Mouse (Mus musculus): ENCODE measurements around the gene Pnpla2. TPM values are rescaled to one million over a fixed set of nuclear protein-coding genes. Genes with fewer than 3 reads are reported as not detected.
A peak's percentile ranks its signal among the peaks of the same experiment; 100 is the strongest.

The Pnpla2 gene
- polyA plus RNA-seq, 1 experiment from 2014 or later: 68.0 TPM

GRCm38 (mm10) chr7:141491151-141491550, 36.2 kb downstream of the Pnpla2 start:
- Histone ChIP-seq H3K4me3 (replicated peaks; ENCODE audit: low read depth, low read length) (no peak overlapping the region), H3K27me3 (ENCODE audit: insufficient read depth, low read length) (no peaks in the 10 kb centered on the region), H3K27ac (no peak overlapping the region), H3K9ac (ENCODE audit: low read depth, low read length) (no peak overlapping the region), H3K36me3 (ENCODE audit: insufficient read depth, low read length) (peaks cover 34% of the 10 kb centered on the region), H3K4me1 (replicated peaks; ENCODE audit: insufficient read depth, low read length) (no peaks in the 10 kb centered on the region), H3K4me2 (ENCODE audit: low read length) (no peak overlapping the region), H3K9me3 (replicated peaks; ENCODE audit: low read length) (no peaks in the 10 kb centered on the region)
- DNase-seq (ENCODE audit: low spot score) (no peak), ATAC-seq (replicated peaks; ENCODE audit: low FRiP score, low read depth) (no peak)
- 82% methylated on average over 2 of the region's 2 CpGs for WGBS
- TF ChIP-seq CTCF (IDR thresholded peaks at IDR 0.05; ENCODE audit: low read depth): peak; percentile 51; the same call in 1 of the 2 replicates

GRCm38 (mm10) chr7:141492738-141493137, 37.7 kb downstream of the Pnpla2 start:
- Histone ChIP-seq H3K9me3 (replicated peaks; ENCODE audit: low read length) (no peaks in the 10 kb centered on the region), H3K27ac (no peak overlapping the region), H3K4me1 (replicated peaks; ENCODE audit: insufficient read depth, low read length) (no peaks in the 10 kb centered on the region), H3K4me2 (ENCODE audit: low read length) (no peak overlapping the region), H3K9ac (ENCODE audit: low read depth, low read length) (no peak overlapping the region), H3K36me3 (ENCODE audit: insufficient read depth, low read length) (peaks cover 25% of the 10 kb centered on the region), H3K4me3 (replicated peaks; ENCODE audit: low read depth, low read length) (no peak overlapping the region), H3K27me3 (ENCODE audit: insufficient read depth, low read length) (no peaks in the 10 kb centered on the region)
- DNase-seq (ENCODE audit: low spot score): no peak
- ATAC-seq (replicated peaks; ENCODE audit: low FRiP score, low read depth): no peak
- TF ChIP-seq CTCF (IDR thresholded peaks at IDR 0.05; ENCODE audit: low read depth): no peak
- 92% methylated on average over 5 of the region's 5 CpGs for WGBS

- no peaks in the 10 kb centered on the region for H3K4me1 ChIP-seq (replicated peaks; ENCODE audit: insufficient read depth, low read length)
- H3K4me2 ChIP-seq (ENCODE audit: low read length): no peak overlapping the region
- no peak for TF ChIP-seq CTCF (IDR thresholded peaks at IDR 0.05; ENCODE audit: low read depth)
- no peaks in the 10 kb centered on the region for H3K9me3 ChIP-seq (replicated peaks; ENCODE audit: low read length)
- no peaks in the 10 kb centered on the region for H3K27me3 ChIP-seq (ENCODE audit: insufficient read depth, low read length)
- 92% methylated on average over 1 of the region's 1 CpGs for WGBS
- H3K27ac ChIP-seq: no peak overlapping the region
- H3K36me3 ChIP-seq (ENCODE audit: insufficient read depth, low read length): peaks cover 25% of the 10 kb centered on the region
- H3K4me3 ChIP-seq (replicated peaks; ENCODE audit: low read depth, low read length): no peak overlapping the region
- H3K9ac ChIP-seq (ENCODE audit: low read depth, low read length): no peak overlapping the region
- no peak for DNase-seq (ENCODE audit: low spot score)
- ATAC-seq (replicated peaks; ENCODE audit: low FRiP score, low read depth): no peak
Observed at GRCm38 (mm10) chr7:141493729-141494128, 38.7 kb downstream of the Pnpla2 start.

GRCm38 (mm10) chr7:141495379-141495778, 40.4 kb downstream of the Pnpla2 start:
- no peak for TF ChIP-seq CTCF (IDR thresholded peaks at IDR 0.05; ENCODE audit: low read depth)
- no peak for ATAC-seq (replicated peaks; ENCODE audit: low FRiP score, low read depth)
- Histone ChIP-seq H3K36me3 (ENCODE audit: insufficient read depth, low read length) (peaks cover 24% of the 10 kb centered on the region), H3K4me1 (replicated peaks; ENCODE audit: insufficient read depth, low read length) (no peaks in the 10 kb centered on the region), H3K27ac (no peak overlapping the region), H3K4me3 (replicated peaks; ENCODE audit: low read depth, low read length) (no peak overlapping the region), H3K9me3 (replicated peaks; ENCODE audit: low read length) (no peaks in the 10 kb centered on the region), H3K4me2 (ENCODE audit: low read length) (no peak overlapping the region), H3K27me3 (ENCODE audit: insufficient read depth, low read length) (no peaks in the 10 kb centered on the region), H3K9ac (ENCODE audit: low read depth, low read length) (no peak overlapping the region)
- no peak for DNase-seq (ENCODE audit: low spot score)
- WGBS: 77% methylated on average over 2 of the region's 2 CpGs

- no peaks in the 10 kb centered on the region for H3K9me3 ChIP-seq (replicated peaks; ENCODE audit: low read length)
- no peaks in the 10 kb centered on the region for H3K27me3 ChIP-seq (ENCODE audit: insufficient read depth, low read length)
- ATAC-seq (replicated peaks; ENCODE audit: low FRiP score, low read depth) (no peak), DNase-seq (ENCODE audit: low spot score) (no peak)
- no peak overlapping the region for H3K4me2 ChIP-seq (ENCODE audit: low read length)
- no peak overlapping the region for H3K27ac ChIP-seq
- 73% methylated on average over 4 of the region's 4 CpGs for WGBS
- no peaks in the 10 kb centered on the region for H3K4me1 ChIP-seq (replicated peaks; ENCODE audit: insufficient read depth, low read length)
- H3K9ac ChIP-seq (ENCODE audit: low read depth, low read length): no peak overlapping the region
- no peak for TF ChIP-seq CTCF (IDR thresholded peaks at IDR 0.05; ENCODE audit: low read depth)
- H3K36me3 ChIP-seq (ENCODE audit: insufficient read depth, low read length): peaks cover 20% of the 10 kb centered on the region
- no peak overlapping the region for H3K4me3 ChIP-seq (replicated peaks; ENCODE audit: low read depth, low read length)
Observed at GRCm38 (mm10) chr7:141495940-141496339, 40.9 kb downstream of the Pnpla2 start.

GRCm38 (mm10) chr7:141497600-141497999, 42.6 kb downstream of the Pnpla2 start:
- TF ChIP-seq CTCF (IDR thresholded peaks at IDR 0.05; ENCODE audit: low read depth): no peak
- 81% methylated on average over 3 of the region's 3 CpGs for WGBS
- no peak overlapping the region for H3K27ac ChIP-seq
- no peaks in the 10 kb centered on the region for H3K9me3 ChIP-seq (replicated peaks; ENCODE audit: low read length)
- H3K27me3 ChIP-seq (ENCODE audit: insufficient read depth, low read length): no peaks in the 10 kb centered on the region
- H3K4me3 ChIP-seq (replicated peaks; ENCODE audit: low read depth, low read length): no peak overlapping the region
- no peak overlapping the region for H3K4me2 ChIP-seq (ENCODE audit: low read length)
- no peak overlapping the region for H3K9ac ChIP-seq (ENCODE audit: low read depth, low read length)
- no peaks in the 10 kb centered on the region for H3K4me1 ChIP-seq (replicated peaks; ENCODE audit: insufficient read depth, low read length)
- DNase-seq (ENCODE audit: low spot score) (no peak), ATAC-seq (replicated peaks; ENCODE audit: low FRiP score, low read depth) (no peak)
- peaks cover 12% of the 10 kb centered on the region for H3K36me3 ChIP-seq (ENCODE audit: insufficient read depth, low read length)

Data from kidney, postnatal 0 days (tissue).